9 mouse cellular contexts compared by ENCODE assay signal in genomic region chr6:120466609-120467329, GRCm38 (mm10). TPM values are rescaled to one million over a fixed set of nuclear protein-coding genes. Genes with fewer than 3 reads are reported as not detected.
DNase-seq lines count a peak whose midpoint lies in the region; ATAC-seq and TF ChIP-seq lines count a peak whose summit lies in the region.
"Had no signal": no experiment of that assay in that cellular context is flagged by ENCODE, and none has a peak within 500 bp of the region (broad histone marks: within the 10 kb centered on the region; RNA-seq: fewer than 3 reads in every experiment).

No protein-coding gene starts in this region.

- peak; percentile 89 for DNase-seq in 3T3-L1 (ENCODE audit: low read depth, low spot score)
- DNase-seq in monocyte, adult 2 months (ENCODE audit: low read depth in 1 of 2, low spot score in 2 of 2): peak; percentile 54 to 55
- DNase-seq in urinary bladder, postnatal 36 days (ENCODE audit: low spot score in 2 of 2): no peak
- no peak for DNase-seq in cerebellum, adult 18-20 months
- no peak for DNase-seq in urinary bladder, postnatal 25 days (ENCODE audit: low spot score)

- no peak overlapping the region for H3ac ChIP-seq in C2C12 (ENCODE audit: control insufficient read depth, insufficient read length, low read depth)

- no peak for TF ChIP-seq CTCF in C2C12 (IDR thresholded peaks at IDR 0.05; ENCODE audit: control insufficient read depth, insufficient read depth, insufficient read length)

- peaks cover 66% of the 10 kb centered on the region for H3K79me3 ChIP-seq in C2C12 (ENCODE audit: low read depth)

- no peak overlapping the region for H3K4me3 ChIP-seq in C2C12 (ENCODE audit: insufficient read depth, poor library complexity, severe bottlenecking)
- H3K4me3 ChIP-seq: midbrain, embryonic 13.5 days had no signal

- no peaks in the 10 kb centered on the region for H3K27me3 ChIP-seq in C2C12 (ENCODE audit: control insufficient read depth, insufficient read depth, insufficient read length)

- no peaks in the 10 kb centered on the region for H3K36me3 ChIP-seq in C2C12 (ENCODE audit: control insufficient read depth, insufficient read depth)
- H3K36me3 ChIP-seq: midbrain, embryonic 13.5 days had no signal

- H3K79me2 ChIP-seq in C2C12 (ENCODE audit: control insufficient read depth, insufficient read depth): peaks cover 87% of the 10 kb centered on the region

- ATAC-seq in inflammation-experienced regulatory T-cells, adult 6 months: peak; percentile 75
- ATAC-seq in frontal cortex, adult (ENCODE audit: low TSS enrichment): no peak
- ATAC-seq: midbrain, embryonic 13.5 days had no signal

TF ChIP-seq in C2C12, 6 proteins besides CTCF, POLR2A, EP300 and RAD21:
- TF ChIP-seq FOSL1 (IDR thresholded peaks at IDR 0.05; ENCODE audit: insufficient read depth, low read length, poor library complexity, severe bottlenecking) (peak; percentile 15), CEBPB (IDR thresholded peaks at IDR 0.05; ENCODE audit: low read depth) (no peak), MYOG (IDR thresholded peaks at IDR 0.05; ENCODE audit: control insufficient read depth, extremely low read depth, insufficient read length) (no peak), MYOD1 (IDR thresholded peaks at IDR 0.05; ENCODE audit: control insufficient read depth, insufficient read length, low read depth) (no peak), MAX (IDR thresholded peaks at IDR 0.05) (peak; percentile 23), USF1 (IDR thresholded peaks at IDR 0.05; ENCODE audit: low read depth) (no peak)
TF ChIP-seq in C2C12: peak in this region for 2.

RNA-seq across cellular contexts. Expression of gene Il17ra, which starts 3.7 kb away (rescaled TPM):
- 10.8 TPM for polyA plus RNA-seq in C2C12 (2012; fragmentation: generic; extraction: Trizol)
- polyA plus RNA-seq in inflammation-experienced regulatory T-cells, adult 6 months (2017; shearing (Covaris generic)): 10 to 100 TPM in 2 of 3 experiments, 1 to 10 TPM in 1; 9.7 to 27.4 (median 25.2) TPM

RNA-seq across cellular contexts. Expression of gene Tmem121b, which starts 26.8 kb away (rescaled TPM):
- 0.02 TPM for polyA plus RNA-seq in C2C12 (2012; fragmentation: generic; extraction: Trizol)
- under 1 TPM in 2 of 3 experiments, not detected in 1; 0.41 to 0.56 TPM for polyA plus RNA-seq in inflammation-experienced regulatory T-cells, adult 6 months (2017; shearing (Covaris generic))

Comparison
In these comparisons a context has a peak if more than half of its experiments do, and no peak if none do; other contexts are left out.
1. DNase-seq: peak in 3T3-L1 (single experiment) and monocyte, adult 2 months (2 of 2); none in urinary bladder, postnatal 36 days (0 of 2), cerebellum, adult 18-20 months (0 of 2) and urinary bladder, postnatal 25 days (single experiment).